Mouse (Mus musculus): ENCODE data around the gene Phyhd1.

Phyhd1 gene

GRCm38 (mm10) chr2:30265767-30266253 lies at the start of gene Phyhd1:
Phyhd1 (plus strand) TSS chr2:30266203.
- DNase-seq (ENCODE audit: low read depth, low spot score): peak; percentile 84

- no peak for DNase-seq (ENCODE audit: low read depth, low spot score)
Measured at GRCm38 (mm10) chr2:30216293-30216692, 49.7 kb upstream of the Phyhd1 start.

- DNase-seq (ENCODE audit: low read depth, low spot score): no peak
Measured at GRCm38 (mm10) chr2:30235593-30235992, 30.4 kb upstream of the Phyhd1 start.

- peak; percentile 65 for DNase-seq (ENCODE audit: low read depth, low spot score)
Measured at GRCm38 (mm10) chr2:30236426-30237198, 29.4 kb upstream of the Phyhd1 start.

- DNase-seq (ENCODE audit: low read depth, low spot score): peak; percentile 96
Measured at GRCm38 (mm10) chr2:30237199-30237880, 28.7 kb upstream of the Phyhd1 start, which contains the start of gene Lrrc8a. Lrrc8a (plus strand) TSS chr2:30237715.

GRCm38 (mm10) chr2:30237881-30238280 lies 28.1 kb upstream of the Phyhd1 start:
- DNase-seq (ENCODE audit: low read depth, low spot score): peak; percentile 52

GRCm38 (mm10) chr2:30238906-30239465 lies 27.0 kb upstream of the Phyhd1 start:
- DNase-seq (ENCODE audit: low read depth, low spot score): no peak

GRCm38 (mm10) chr2:30239777-30240176 lies 26.2 kb upstream of the Phyhd1 start:
- DNase-seq (ENCODE audit: low read depth, low spot score): no peak

GRCm38 (mm10) chr2:30240267-30240666 lies 25.7 kb upstream of the Phyhd1 start, which contains the start of gene Gm28035:
Gm28035 (plus strand) TSS chr2:30240567.
- no peak for DNase-seq (ENCODE audit: low read depth, low spot score)

- peak; percentile 76 for DNase-seq (ENCODE audit: low read depth, low spot score)
Measured at GRCm38 (mm10) chr2:30242509-30242908, 23.5 kb upstream of the Phyhd1 start.

- no peak for DNase-seq (ENCODE audit: low read depth, low spot score)
Measured at GRCm38 (mm10) chr2:30243391-30243790, 22.6 kb upstream of the Phyhd1 start.

GRCm38 (mm10) chr2:30244595-30245178 lies 21.3 kb upstream of the Phyhd1 start:
- DNase-seq (ENCODE audit: low read depth, low spot score): no peak

- no peak for DNase-seq (ENCODE audit: low read depth, low spot score)
Measured at GRCm38 (mm10) chr2:30247036-30247435, 19.0 kb upstream of the Phyhd1 start.

- no peak for DNase-seq (ENCODE audit: low read depth, low spot score)
Measured at GRCm38 (mm10) chr2:30247681-30248080, 18.3 kb upstream of the Phyhd1 start.

GRCm38 (mm10) chr2:30249182-30249581 lies 16.8 kb upstream of the Phyhd1 start:
- no peak for DNase-seq (ENCODE audit: low read depth, low spot score)

- no peak for DNase-seq (ENCODE audit: low read depth, low spot score)
Measured at GRCm38 (mm10) chr2:30250166-30251128, 15.6 kb upstream of the Phyhd1 start.

- DNase-seq (ENCODE audit: low read depth, low spot score): peak; percentile 48
Measured at GRCm38 (mm10) chr2:30251417-30252104, 14.4 kb upstream of the Phyhd1 start.

GRCm38 (mm10) chr2:30252521-30252920 lies 13.5 kb upstream of the Phyhd1 start:
- DNase-seq (ENCODE audit: low read depth, low spot score): no peak

- no peak for DNase-seq (ENCODE audit: low read depth, low spot score)
Measured at GRCm38 (mm10) chr2:30253809-30254208, 12.2 kb upstream of the Phyhd1 start.

Measured in 3T3-L1 (cell line).